Mouse (Mus musculus) right cerebral cortex, postnatal 36 days (tissue): ENCODE data around the gene Gys1.
"Not testable (repeated sequence)": the region's sequence is repeated elsewhere in the genome, so short reads cannot be mapped to it uniquely, and the experiment has no call there.

Experiments
- DNase-seq, 2 experiments: peaks; one replicate each; pipeline ENCODE4 v3.0.0; 2022; ENCODE audit warnings: low spot score in 2 of 2, mixed read lengths in 1 of 2

Gene Gys1

DNA sequence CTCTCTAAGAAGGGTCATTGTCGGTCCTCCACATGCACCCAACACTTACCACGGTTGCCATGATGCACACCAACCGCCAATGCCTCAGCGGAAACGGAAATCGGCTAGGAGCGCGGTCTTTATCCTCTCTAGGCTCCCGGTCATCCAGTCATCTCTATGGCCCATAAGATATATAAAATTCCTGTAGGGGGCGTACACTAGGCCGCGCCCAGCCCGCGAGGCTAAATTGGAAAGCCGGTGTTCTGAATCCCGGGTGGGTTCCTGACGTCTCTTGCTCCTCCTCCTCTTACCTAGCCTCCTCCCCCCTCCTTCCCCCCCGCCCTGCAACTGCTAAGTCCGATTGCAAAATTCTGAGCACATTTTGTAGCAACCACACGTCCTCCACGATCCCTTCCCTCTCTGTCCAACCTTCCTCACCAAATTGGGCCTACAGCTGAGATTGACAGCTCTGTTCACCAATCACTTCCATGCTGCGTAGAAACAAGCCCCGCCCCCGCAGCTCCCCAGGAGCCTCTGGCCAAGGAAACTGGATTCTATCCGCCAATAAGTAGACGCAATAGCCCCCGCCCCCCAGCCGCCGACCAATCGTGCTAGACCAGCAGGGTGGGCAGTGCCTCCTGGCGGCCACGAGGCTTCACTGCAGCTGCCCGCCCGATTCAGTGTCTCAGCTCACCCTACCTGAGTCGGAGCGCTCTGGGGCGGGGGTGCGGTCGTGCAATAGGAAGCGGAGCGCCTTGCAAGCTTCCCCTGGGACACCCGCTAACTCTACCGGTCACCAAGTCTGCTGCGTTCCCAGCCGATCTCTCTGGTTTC, at the start of gene Gys1:
Gene Gys1 (plus strand): TSS at position 642 of the 813 bp plus-strand sequence.
- peak; percentile 100 for DNase-seq

DNA sequence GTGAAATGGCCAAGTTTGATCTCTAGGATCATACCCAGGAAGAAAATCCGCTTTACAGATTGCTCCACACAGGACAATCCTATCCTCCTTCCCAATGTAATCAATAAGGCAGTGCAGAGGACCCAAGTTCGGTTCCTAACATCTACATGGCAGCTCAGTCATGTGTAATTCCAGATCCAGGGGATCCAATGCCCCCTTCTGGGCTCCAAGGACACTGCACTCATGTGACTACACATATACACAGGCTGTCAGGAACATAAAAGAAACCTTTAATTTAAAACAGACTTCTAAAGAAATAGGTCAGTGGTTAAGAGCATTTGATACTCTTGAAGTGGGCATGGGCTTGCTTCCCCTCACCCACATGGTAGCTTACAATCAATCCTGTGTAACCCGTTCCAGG, 48.6 kb upstream of the Gys1 start:
- DNase-seq: no peak

DNA sequence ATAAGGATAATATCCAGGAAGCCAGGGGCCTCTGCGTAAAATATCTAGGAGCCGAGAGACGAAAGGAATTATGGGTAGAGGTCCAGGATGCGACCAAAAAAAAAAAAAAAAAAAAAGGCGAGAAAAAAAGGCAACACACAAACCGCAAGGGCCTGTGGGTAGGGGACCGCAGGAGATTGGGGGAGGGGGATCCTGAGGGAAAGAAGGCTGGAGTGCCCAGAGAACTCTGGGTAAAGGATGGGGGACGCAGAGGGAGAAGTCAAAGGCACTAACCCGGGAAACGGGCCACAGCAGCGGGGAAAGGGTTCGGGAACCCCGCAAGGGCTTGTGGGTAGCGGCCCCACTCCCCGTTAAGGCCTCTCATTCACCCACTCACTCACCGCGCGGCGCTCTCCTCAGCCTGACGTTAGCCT, 39.5 kb upstream of the Gys1 start:
- no peak for DNase-seq

DNA sequence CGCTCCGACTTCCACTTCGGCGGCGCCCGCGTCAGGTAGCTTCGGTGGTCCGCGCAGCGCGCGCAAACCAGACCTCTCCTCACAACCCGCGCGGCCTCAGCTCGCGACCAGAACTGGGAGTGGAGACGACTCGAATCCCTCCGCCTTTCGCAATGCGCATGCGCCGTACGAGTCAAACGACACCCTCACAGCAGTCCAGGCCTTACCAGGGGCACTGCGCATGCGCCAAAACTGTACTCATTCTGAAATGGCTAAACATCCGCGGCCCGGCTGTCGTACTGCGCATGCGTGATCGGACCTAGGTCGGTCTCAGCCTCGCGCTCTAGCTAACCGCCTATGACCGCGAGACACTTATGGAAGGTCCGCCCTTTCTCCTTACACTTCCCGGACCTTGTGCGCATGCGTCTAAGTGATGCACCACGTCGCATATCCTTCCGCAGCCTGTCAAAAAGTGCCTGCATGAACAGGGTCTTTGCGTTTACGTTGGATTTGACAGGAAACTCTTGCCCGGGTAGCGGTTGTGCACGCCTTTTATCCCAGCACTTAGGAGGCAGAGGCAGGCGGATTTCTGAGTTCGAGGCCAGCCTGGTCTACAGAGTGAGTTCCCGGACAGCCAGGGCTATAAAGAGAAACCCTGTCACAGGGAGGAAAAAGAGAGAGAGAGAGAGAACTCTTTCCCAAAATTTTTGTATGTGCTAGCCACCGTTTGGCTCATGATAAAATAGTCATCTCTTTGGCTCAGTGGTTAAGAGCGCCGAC, 38.9 kb upstream of the Gys1 start, which contains the start of gene Snrnp70:
Gene Snrnp70 (minus strand): TSS at position 165 of the 759 bp plus-strand sequence.
- DNase-seq: peak; percentile 100

DNA sequence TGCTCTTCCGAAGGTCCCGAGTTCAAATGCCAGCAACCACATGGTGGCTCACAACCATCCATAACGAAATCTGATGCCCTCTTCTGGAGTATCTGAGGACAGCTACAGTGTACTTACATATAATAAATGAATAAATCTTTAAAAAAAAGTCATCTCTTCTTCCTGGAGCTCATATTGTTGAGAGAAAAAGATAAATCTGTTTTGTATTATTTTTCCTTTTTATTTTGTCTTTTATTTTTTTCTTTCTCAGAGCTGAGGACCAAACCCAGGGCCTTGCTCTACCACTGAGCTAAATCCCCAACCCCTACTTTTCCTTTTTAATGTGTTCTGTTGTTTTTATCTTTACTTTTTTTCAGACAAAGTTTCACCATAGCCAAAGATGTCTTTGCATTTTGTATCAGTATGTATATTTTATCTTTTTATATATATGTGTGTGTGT, 38.3 kb upstream of the Gys1 start:
- DNase-seq: not testable (repeated sequence)

DNA sequence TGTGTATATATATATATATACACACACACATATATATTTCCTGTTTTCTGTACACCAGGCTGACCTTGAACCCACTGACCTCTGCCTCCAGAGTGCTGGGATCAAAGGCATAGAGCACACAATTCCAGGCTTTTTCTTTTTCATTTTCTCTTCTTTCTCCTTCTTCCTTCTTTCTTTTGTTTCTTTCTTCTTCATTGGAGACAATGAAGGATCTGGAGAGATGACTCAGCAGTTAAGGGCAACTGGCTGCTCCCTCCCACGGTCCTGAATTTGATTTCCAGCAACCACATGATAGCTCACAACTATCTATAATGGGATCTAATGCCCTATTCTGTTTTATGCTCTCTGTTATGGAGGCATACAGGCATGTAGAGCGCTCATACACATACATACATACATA, 37.9 kb upstream of the Gys1 start:
- DNase-seq: no peak

DNA sequence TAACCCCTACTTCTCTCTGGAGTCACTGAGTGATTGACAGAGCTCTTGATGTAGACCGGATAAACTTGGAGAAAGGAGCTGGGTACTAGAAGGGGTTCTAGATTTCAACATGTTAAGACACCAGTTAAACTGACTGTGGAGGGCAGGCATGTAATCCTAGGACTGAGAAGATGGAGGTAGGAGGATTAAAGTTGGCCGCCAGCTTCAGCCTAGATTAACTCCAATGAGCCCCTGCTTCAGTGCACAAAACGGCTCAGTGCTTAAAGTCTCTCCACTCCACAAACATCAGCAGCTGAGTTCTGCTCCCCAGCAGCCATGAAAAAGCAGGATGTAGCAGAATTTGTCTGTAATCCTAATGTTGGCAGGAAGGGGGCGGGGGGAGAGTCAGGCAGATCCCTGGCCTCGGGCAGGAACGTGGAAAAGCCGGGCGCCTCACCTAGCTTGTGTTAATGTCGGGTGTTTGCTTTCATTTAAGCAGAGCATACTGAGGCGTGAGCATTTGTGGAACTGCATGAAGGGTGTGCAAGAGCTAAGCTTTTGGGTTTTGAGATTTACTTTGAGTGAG, 33.0 kb upstream of the Gys1 start:
- DNase-seq: no peak

DNA sequence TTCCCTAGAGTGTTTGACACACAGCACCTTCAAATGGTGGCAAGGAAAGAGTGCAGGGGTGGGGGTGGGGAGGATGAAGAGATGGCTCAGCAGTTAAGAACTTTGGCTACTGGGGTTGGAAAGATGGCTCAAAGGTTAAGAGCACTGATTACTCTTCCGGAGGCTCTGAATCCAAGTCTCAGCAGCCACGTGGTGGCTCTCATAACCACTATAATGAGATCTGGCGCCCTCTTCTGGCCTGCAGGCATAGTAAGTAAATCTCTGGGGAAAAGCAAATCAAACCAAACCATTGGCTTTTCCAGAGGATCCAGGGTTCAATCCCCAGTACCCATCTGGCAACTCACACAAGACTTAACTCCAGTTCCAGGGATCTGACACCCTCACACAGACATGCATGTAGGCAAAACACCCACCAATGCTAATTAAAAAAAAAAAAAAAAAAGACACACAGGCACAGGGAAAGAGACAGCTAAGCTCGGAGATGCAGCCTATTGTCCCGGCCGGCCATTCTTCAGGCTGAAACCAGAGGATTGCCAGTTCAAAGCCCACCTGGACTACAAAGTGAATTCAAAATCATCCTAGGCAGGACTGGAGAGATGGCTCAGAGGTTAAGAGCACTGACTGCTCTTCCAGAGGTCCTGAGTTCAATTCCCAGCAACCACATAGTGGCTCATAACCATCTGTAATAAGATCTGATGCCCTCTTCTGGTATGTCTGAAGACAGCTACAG, 30.9 kb upstream of the Gys1 start:
- DNase-seq: no peak

DNA sequence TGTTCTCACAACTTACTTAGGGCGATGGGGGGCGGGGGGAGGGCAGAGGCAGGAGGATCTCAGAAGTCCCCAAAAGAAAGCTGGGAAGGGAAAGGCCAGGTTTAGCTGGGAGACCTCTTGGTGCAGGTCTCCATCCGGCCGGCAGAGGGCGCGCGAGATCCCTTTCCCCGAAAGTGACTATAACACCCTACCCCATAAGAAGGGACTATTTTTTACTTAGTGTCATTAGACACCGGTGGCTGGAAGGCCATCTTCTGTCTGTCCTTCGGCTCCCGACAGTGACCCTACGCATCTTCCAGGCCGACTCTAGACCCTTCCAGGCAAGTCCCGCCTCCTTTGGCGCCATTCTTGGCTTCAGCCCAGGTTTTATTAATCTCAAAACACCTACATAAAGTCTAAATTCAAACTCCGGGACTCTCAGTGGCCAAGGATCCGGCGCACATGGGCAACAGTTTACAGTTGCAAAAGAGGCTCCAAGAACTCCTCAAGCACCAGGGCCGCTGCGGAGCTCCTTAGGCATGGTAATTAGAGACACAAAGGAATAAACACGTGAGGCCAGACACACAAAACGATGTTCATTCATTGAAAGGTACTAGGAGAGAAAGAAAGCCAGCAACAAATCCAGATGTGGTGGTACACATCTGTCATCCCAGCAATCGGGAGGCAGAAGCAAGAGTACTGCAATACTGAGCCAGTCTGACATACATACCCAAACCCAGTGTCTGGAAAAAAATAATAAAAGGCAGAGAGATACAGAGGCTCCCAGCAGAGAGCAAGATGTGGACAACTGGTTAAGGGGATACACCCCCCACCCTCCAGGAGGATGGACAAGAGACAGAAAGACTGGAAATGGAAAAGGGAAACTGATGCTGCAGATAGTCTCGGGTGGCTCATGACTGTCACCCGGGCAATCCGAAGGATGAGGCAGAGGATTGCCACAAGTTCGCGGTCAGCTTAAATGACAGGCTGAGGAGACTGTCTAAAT, 29.3 kb upstream of the Gys1 start, which contains the start of gene Kcna7:
Gene Kcna7 (plus strand): TSS at position 563 of the 985 bp plus-strand sequence.
- DNase-seq: no peak

DNA sequence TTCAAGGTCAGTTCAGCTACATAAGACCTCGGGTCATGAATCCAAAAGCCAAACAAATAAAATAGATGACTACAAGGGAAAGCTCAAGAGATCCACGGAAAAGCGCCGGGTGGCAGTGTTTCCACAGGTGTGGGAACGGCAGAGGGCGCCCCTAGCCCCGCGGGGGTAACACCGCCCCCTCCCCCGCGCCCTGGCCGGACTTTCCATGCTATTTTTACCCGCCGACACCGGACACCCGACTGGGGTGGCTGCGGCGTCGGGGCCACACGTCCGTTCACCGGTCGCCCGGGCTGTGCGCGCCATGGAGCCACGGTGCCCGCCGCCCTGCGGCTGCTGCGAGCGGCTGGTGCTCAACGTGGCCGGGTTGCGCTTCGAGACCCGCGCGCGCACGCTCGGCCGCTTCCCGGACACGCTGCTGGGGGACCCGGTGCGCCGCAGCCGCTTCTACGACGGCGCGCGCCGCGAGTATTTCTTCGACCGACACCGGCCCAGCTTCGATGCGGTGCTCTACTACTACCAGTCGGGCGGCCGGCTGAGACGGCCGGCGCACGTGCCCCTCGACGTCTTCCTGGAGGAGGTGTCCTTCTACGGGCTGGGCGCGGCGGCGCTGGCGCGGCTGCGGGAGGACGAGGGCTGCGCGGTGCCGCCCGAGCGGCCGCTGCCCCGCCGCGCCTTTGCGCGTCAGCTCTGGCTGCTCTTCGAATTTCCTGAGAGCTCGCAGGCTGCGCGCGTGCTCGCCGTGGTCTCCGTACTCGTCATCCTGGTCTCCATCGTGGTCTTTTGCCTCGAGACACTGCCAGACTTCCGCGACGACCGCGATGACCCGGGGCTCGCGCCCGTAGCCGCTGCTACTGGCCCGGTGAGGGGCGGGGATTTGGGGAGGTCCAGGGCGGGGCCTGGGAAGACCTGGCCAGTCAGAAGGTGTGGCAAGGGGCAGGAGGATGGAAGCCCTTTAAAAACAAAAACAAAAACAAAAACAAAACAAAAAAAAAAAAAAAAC, 28.2 kb upstream of the Gys1 start:
- no peak for DNase-seq

DNA sequence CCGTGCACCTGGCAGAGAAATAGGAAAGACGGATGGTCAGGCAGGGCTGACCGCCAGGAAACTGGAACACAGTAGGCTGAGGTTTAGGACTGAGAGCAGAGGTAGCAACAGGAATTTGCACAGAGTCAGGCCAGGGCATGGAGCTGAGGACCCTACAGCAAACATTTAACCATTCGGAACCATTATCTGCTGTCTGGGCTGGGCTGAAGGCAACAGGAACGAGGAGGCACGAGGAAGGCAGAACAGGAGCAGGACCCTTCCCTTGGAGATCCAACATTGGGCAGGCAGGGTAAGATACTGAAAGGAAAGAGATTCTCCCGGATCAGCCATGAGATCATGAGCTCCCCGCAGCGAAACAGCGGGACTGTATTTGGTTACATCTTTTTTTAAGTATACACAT, 26.8 kb upstream of the Gys1 start:
- DNase-seq: no peak

DNA sequence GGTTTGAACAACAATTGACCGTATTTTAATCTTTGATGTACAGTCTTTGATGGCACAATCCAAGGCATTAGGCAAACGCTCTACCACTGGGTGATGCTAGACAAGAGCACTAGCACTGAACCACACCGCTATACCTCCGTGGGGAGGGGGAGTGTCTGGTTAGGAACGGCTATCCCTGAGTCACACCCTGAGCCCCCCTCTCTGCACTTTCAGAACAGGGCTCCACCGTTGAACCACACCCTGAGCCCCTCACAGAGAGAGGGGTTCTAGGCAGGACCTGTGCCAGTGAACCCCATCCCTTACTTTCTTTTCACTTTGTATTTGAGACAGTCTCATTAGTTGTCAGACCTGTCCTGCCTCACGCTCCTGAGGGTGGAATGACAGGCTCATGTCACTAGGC, 26.3 kb upstream of the Gys1 start:
- no peak for DNase-seq

DNA sequence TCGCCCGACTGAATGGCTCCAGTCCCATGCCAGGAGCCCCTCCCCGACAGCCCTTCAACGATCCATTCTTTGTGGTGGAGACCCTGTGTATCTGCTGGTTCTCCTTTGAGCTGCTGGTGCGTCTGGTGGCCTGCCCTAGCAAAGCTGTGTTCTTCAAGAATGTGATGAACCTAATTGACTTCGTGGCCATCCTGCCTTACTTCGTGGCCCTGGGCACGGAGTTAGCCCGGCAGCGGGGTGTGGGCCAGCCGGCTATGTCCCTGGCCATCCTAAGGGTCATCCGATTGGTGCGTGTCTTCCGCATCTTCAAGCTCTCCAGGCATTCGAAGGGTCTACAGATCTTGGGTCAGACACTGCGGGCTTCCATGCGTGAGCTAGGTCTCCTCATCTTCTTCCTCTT, 25.7 kb upstream of the Gys1 start:
- no peak for DNase-seq

DNA sequence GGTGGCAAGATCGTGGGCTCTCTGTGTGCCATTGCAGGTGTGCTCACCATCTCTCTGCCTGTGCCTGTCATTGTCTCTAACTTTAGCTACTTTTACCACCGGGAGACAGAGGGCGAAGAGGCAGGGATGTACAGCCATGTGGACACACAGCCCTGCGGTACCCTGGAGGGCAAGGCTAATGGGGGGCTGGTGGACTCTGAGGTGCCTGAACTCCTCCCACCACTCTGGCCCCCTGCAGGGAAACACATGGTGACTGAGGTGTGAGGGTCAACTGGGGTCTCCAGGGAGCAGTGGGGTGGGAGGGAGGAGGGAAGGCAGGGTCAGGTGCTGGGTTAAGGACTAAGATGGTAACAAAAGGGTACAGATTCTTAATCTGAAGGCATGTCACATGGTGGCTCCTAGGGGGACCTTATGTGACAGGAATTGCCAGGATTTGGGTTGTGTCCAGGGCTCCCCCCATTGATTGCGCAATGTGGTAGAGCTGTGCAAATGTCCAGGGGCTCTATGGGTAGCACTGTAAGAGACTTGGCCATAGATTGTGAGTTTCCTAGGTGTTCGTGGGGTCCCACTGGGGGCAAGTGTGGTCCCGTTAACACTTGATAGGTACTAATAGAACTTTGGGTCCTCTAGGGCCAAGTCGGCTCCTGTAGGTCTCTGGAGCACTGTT, 25.0 kb upstream of the Gys1 start:
- no peak for DNase-seq

DNA sequence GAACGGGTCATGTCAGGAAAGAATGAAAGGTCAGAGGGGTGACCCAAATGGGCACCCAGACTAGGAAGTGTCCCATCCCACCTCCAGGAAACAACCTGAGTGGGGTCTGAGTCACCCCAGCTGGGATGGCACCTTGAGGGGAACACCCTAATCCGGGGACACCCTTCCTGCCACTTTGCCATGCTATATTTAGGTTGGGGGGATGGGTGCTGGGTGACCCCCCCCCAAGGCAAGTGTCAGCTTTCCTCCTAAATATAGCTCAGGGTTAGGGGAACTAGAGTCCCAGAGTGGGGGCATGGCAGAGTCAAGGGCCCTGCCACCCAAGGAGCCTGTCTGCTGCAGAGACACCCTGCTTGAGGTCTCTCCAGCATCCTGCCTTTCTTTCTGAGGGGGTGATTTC, 22.2 kb upstream of the Gys1 start:
- DNase-seq: no peak

DNA sequence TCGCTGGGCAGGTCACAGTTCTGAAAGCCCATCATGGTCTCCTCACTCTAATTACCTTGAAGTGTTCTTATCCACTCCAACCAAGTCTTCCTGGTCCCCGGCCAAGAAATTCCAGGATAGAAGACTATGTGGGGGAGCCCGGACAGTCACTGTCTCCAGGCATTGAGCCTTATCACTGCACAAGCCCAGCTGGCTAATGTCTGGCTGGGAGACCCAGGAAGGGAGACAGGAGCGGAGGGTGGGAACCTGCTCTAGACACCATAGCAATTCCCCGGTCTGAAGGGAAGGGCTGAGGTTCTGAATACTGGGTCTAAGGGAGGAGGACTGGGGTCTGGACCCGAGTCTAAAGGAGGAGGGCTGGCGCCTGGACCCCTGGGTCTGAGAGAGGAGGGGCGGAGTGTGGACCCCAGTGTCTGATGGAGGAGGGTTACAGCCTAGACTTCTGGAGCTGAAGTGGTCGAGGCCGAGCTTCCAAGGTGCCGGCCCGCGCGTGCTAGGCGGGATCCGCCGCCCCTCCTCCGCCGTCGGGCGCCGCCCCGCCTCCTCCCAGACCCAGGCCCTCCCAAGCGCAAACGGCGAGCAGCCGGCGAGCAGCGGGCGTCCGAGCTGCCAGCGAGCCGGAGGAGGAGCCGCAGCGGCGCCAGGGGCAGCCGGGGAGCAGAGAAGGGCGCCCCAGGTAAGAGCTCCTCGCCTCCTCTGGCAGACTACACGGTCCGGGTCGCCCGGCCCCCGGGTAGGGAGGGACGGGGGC, 21.4 kb upstream of the Gys1 start, which contains the start of gene Ntf5:
Gene Ntf5 (plus strand): TSS at position 583 of the 751 bp plus-strand sequence.
- DNase-seq: no peak

DNA sequence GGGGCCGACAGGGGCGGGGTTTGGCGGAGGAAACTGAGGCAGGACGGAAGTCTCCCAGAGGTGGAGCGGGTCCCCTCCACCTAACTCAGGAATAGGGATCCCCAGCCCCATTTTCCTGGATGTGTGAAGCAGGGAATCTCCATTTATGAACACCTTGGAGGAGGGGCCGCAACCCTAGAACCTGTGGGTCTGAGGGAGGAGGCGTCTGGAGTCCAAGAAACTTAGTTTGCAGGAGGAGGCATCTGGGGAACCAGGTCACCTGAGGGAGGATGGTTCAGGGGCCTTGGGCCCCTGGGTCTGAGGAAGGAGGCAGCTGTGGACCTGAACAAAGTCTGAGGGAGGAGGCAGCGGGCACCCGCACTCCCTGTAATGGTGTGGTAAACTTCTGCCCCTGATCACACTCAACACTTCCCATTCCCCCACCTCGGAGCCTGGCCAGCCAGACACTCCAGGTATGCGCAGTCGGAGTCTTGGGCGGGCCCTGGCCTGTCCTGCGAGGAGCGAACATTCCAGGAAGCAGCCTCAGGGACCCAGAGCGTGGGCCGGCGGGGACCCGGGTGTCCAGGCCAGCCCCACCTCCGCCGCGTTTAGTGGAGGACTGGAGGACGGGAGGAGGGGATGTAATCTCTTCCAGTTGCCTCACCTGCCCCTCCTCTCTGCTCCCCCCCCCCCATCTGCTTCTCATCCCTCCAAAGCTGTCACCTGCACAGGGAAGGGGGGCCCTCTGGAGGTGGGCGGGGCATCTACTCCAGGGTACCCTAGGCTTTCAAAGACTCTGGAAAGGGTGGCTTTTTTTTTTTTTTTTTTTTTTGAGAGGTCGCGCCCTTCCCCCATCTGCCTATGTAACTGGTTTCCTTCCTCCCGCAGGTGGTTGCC, 20.5 kb upstream of the Gys1 start:
- no peak for DNase-seq
